Mouse (Mus musculus) c-Kit-positive CD71-negative TER-119-negative erythroid progenitor cells, embryonic 14.5 days (primary cell): ENCODE measurements around the gene BC117090.
"Not testable (repeated sequence)": the region's sequence is repeated elsewhere in the genome, so short reads cannot be mapped to it uniquely, and the experiment has no call there.

Source experiments
- DNase-seq: peaks from one replicate; pipeline ENCODE4 v3.0.0-alpha.2; 2013; ENCODE audit warnings: low read depth

BC117090 gene

GRCm38 (mm10) chr16:36334232-36334631 lies at the start of gene BC117090:
TSS of gene BC117090 (minus strand) at chr16:36334332.
- DNase-seq, result no peak

DNA sequence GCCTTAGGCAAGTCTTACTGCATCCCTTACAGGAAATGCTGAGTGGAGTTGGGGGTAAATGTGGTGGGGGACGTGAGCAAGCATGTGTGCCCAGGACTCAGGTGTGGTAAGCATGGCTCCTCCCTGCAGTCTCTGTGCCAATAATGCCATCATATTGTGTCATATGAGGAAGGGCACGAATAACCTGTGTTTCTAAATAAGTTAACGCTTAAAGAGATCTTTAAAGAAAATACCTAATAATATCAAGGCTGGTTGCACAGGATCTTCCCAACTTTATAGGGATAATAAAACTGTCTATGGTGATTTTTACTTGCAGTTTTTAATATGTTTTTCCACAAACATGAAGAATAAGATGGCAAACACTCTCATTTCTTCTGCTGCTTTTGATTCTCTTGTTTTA lies 33.5 kb upstream of the BC117090 start, which contains the start of gene BC100530:
BC100530 (minus strand) TSS at position 101 of the 400 bp plus-strand sequence.
- DNase-seq, result not testable (repeated sequence)

DNA sequence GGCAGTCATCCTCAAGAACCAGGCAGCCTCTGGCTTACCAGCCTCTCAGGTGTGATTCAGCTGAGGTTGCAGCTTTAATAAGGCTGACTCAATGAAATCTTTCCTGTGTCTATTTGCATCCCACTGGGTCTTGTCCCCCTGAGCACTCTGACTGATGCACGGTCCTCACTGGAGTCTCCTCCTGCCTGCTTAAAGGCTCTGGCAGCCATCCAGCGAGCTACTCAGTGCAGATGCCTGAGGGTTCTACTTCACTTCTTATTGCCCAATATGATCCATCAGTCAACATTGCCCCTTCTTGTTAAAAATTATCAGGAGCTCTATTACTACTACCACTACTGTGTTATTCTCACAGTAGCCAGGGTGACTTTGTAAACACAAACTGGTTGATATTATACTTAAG lies 3.0 kb upstream of the BC117090 start:
- no peak for DNase-seq

- no peak for DNase-seq
Observed at GRCm38 (mm10) chr16:36319286-36319685, 14.8 kb downstream of the BC117090 start.

DNA sequence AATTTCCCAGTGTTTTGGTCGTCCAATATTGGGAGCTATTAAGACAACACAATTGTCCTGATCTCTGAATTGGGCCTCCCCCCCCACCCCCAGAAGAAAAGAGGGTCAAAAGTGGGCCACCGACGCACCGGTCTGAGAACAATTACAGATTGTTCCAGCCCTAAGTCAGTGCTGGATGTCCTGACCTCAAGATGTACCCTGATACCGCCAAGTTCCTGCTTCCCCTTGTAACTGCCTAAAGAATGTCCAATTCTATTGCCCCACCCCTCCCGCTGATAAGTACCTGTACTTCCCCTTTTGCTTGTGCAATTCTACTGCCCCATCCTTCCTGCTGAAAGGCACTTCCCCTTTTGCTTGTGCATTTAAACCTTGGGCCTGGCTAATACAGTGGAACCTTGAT lies 18.0 kb downstream of the BC117090 start:
- DNase-seq, result not testable (repeated sequence)

- DNase-seq, result no peak
Observed at GRCm38 (mm10) chr16:36307631-36308030, 26.5 kb downstream of the BC117090 start.

DNA sequence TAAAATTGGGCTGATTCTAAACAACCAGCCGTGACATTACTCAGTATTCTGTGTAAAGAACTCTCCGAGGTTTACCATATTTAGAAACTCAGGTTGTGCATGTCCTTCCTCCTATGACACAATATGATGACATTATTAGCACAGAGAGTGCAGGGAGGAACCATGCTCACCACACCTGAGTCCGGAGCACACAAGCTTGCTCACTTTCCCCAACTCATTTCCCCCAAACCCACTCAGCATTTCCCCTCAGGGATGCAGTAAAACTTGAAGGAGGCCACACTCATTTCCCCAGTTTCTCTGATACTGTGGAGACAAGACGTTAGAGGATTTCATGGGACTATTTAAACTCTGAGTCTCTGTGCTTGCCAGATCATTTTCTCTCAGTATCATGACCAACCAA lies 45.0 kb downstream of the BC117090 start:
- DNase-seq, result no peak

DNA sequence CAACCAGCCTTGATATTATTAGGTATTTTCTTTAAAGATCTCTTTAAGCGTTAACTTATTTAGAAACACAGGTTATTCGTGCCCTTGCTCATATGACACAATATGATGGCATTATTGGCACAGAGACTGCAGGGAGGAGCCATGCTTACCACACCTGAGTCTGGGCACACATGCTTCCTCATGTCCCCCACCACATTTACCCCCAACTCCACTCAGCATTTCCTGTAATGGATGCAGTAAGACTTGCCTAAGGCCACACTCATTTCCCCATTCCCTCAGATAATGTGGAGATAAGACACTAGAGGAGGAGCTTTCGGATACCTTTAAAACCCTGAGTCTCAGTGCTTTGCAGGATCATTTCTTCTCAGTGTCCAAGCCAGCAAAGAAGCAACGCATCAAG lies 57.3 kb downstream of the BC117090 start, which contains the start of gene Stfa1:
Stfa1 (plus strand) TSS at position 156 of the 400 bp plus-strand sequence.
- not testable (repeated sequence) for DNase-seq
